Mouse (Mus musculus): ENCODE data around the gene Npffr2.
"Not testable (repeated sequence)": the region's sequence is repeated elsewhere in the genome, so short reads cannot be mapped to it uniquely, and the experiment has no call there.

Npffr2 gene

GRCm38 (mm10) chr5:89526878-89527578 lies at the start of gene Npffr2:
Npffr2 (plus strand) TSS chr5:89527429.
- DNase-seq = peak; percentile 16

DNA sequence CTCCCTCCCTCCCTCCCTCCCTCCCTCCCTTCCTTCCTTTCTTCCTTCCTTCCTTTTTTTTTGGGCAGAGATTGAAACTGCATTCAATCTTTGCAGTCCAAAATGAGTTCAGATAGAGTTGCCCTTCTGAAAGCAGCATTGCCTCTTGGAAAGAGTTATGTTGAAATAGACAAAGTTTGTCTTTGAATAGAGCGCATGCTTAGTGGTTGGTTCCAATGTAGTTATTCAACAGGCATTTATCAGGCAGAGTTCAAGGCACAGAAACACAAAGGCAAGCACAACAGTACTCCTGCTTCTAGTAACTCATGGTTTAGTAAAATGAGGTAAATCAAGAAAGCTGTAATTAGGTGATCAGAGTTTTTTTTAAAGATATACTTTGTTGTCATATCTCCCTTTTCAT lies 34.7 kb upstream of the Npffr2 start:
- DNase-seq = no peak

GRCm38 (mm10) chr5:89500182-89500581 lies 27.0 kb upstream of the Npffr2 start:
- DNase-seq = peak; percentile 18

- DNase-seq = no peak
Observed at GRCm38 (mm10) chr5:89518641-89519040, 8.6 kb upstream of the Npffr2 start.

DNA sequence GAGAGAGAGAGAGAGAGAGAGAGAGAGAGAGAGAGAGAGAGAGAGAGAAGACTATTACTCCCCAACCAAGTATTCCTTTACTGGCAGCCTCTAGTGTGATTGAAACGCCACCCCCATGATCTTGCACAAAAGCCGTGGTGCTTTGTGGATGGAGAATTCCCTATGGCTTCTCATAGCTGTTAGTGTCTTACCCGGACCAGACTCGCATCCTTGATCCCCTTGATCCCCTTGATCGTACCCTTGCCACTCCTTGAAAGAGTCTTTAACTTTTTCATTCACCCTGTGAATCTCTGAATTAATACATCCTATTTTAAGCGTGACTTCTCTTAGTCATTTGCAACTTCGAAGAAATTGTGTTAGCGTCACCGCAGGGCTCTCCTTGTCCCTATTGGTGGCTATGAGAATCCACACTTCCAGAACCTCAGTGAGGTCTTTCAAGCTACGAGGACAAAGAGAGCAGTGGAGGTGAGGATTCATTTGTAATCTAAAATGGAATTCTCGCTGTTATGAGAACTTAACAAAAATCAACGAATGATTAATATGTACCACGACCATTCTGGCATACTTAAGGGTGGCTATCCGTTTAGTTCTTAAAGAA lies 949 bp upstream of the Npffr2 start:
- DNase-seq = no peak

- DNase-seq = no peak
Observed at GRCm38 (mm10) chr5:89528951-89529350, 1.7 kb downstream of the Npffr2 start.

DNA sequence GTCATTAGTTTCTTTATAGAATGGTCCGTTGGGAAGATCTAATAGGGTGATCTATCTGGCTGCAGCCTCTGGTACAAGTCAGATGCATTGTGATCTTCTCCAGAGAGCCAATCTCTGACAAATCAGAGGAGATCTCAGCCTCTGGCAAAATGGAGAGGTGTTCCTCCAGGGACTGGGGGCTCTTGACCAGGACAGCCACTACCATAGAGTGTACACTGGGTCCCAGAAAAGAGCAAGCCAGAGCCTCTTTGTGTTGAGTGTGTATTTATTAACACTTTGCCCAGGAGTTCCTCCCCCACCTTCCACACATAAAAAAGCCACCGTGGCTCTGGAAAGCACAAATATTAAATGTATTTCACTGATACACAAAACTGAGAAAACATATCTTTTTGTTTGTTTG lies 2.2 kb downstream of the Npffr2 start:
- DNase-seq = no peak

DNA sequence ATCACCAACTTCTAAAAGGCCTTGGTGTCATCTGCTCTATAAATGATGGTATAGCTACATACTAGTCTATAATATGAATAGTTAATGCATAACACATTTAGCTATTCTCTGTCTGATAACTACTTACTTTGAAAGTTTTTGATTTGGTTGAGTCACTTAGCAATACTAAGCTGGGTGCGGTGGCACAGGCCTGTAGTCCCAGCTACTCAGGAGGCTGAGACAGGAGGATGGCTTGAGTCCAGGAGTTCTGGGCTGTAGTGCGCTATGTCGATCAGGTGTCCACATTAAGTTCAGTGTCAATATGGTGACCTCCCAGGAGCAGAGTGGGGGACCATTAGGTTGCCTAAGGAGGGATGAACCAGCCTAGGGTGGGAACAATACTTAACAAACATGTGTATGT lies 8.8 kb downstream of the Npffr2 start:
- no peak for DNase-seq

DNA sequence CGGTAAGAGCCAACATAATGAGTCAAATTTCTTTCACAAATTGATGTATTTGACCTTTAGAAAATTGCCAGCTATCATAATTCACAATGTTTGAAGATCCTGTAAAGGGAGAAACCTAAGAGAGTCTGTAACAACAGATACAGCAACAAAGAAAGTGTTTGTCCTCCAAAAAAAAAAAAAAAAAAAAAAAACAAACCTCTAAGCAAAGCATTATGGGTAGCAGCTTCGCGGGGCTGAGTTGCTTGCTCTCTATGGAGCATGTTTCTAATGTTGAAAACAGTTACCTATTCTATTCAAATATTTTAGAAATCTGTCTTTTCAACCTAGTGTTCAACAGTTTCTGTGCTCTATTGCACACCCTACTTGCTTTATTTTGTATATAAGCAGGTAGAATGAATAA lies 15.2 kb downstream of the Npffr2 start:
- no peak for DNase-seq

- peak; percentile 27 for DNase-seq
Observed at GRCm38 (mm10) chr5:89543476-89543875, 16.2 kb downstream of the Npffr2 start.

DNA sequence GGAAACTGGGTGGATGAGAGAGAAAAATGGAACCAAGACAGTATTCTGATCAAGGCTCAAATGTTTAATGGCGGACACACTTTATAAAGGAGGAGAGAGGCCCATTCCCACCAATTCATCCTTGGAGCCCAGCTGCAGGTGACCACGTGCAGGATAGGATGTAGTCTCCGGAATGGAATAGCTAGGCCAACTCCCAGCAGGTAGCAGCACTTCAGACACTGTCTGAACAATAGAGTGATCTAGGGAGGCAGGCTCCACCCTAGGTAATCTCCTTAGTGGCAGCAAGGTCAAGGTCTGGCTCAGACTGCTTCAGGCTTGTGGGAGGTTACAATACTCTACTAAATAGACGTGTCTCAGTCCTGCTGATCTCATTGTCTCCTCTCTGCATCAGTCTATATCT lies 31.9 kb downstream of the Npffr2 start:
- not testable (repeated sequence) for DNase-seq

GRCm38 (mm10) chr5:89561381-89561780 lies 34.2 kb downstream of the Npffr2 start:
- DNase-seq = no peak

- DNase-seq = no peak
Observed at GRCm38 (mm10) chr5:89578678-89579077, 51.4 kb downstream of the Npffr2 start.

DNA sequence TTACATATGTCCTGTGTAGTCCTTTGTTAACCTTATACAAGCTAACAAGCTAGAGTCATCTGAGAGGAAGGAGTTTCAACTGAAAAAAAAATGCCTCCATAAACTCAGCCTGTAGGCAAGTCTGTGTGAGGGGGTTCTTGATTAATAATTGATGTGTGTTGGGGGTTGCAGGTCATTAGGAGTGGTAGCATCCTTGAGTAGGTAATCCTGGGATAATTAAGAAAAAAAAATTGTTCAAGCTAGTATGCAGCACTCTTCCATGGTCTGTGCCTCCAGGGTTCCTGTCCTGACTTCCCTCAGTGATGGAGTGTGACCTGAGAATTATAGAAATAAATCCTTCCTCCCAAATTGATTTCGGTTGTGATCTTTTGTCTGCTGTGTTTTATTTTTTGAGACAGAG lies 52.0 kb downstream of the Npffr2 start:
- DNase-seq = no peak

- DNase-seq = no peak
Observed at GRCm38 (mm10) chr5:89581143-89581542, 53.9 kb downstream of the Npffr2 start.

DNA sequence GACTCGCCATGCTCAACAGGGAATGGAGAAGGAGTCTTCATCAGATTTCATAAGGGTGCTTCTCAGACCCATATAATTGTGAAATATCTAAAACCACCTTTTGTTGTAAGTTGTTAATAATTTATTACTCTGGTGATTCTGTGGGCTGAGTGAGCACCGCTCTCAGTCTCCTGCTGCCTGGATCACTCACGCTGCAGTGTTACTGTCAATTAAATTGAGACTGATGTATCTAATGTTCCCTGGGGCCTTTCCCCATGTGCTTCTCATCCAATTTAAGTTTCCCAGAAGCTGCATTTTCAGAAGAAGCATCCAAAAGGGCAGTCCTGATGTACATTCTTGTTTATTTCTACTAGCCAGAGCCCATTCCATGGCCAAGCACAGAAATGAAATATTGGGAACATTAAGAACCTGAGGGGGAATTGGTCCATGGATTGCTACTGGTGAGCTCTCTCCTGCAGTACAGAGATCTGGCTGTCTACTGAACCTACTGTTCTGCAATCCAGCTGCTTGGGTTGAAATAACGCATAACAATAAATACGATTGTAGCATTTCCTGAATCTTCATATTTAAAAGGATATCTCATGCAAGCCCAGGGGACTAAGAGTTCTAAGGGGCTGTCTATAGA lies 54.6 kb downstream of the Npffr2 start:
- DNase-seq = no peak

DNA sequence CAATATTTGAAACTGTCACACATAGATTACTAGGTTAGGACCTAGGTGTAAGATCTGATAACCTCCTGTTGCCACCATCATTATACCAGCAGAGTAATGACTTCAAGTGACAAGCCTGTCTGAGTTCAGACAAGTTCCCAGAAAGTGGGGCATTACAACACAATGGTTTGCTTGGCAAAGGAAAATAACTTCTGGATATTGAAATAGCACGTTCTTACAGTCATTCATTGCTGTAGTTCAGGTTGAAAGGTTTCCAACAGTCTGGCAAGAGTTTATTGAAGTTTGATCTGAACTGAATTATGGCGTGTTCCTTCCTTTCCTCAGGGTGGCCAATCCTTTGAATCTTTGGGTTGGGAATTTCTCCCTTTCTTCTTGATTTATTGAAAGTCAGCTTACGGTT lies 57.8 kb downstream of the Npffr2 start:
- DNase-seq = no peak

- no peak for DNase-seq
Observed at GRCm38 (mm10) chr5:89592301-89592700, 65.1 kb downstream of the Npffr2 start.

DNA sequence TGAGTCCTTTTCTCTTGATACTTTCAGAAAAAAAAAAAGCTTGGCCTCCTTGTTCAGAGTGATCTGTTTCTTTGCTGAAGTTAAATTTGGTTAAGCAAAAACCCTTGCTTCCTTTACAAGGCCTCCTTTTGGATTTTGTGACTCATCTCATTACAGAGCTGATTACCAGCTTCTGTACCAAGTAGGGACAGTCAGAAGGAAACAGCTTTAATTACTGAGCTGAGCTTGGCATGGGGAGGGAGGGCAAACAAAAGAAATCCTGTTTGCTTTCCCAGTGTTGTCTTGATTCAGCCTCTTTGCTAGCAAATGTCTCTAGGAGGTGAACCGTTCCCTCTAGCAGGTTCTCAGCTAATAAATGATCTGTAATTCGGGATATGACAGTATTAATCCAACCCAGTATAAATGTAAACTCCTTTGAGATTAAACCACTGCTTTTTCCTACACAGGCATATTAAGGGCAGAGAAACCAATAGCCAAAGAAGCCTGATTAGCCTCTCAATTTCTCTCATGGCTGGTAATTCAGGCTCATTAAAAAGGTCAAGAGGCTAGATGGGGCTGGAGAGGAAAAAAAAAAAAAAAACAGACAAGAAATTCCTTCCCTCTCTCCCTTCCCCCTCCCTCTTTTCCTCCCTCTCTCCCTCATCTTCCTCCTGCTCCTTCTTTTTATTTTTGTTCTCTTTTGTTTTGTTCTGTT lies 84.2 kb downstream of the Npffr2 start:
- no peak for DNase-seq

GRCm38 (mm10) chr5:89612262-89612661 lies 85.0 kb downstream of the Npffr2 start:
- DNase-seq = no peak

- no peak for DNase-seq
Observed at GRCm38 (mm10) chr5:89631599-89631998, 104.4 kb downstream of the Npffr2 start.

Measured in kidney, adult 11 months (tissue).